Mouse (Mus musculus): ENCODE measurements around the gene Mmel1.

DNA sequence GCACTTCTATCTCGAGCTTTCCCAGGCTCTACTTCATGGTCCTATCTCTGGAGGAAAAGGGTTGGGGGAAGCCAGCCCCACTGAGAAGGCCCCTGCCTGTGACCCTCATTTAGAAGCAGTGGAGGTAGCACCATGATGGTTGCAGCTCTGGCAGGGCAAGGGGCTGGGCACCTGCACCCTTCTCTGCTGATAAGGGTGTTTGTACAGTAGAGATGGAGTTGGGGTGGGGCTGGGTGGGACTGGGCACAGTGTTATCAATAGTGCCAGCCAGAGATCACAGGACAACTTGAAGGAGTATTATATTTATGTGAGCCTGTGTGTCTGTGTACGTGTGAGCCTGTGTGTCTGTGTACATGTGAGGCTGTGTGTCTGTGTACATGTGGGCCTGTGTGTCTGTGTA is 42.3 kb downstream of the Mmel1 start:
- no peak for TF ChIP-seq POLR2A (IDR thresholded peaks at IDR 0.05; ENCODE audit: low read depth, low read length)
- TF ChIP-seq CTCF (IDR thresholded peaks at IDR 0.05; ENCODE audit: borderline replicate concordance, insufficient read depth, low read length): no peak

Measured in embryonic fibroblast, embryonic 13.5 days (primary cell).